Mouse (Mus musculus) forebrain, postnatal 0 days (tissue): ENCODE results near the gene Gm28635. TPM values are rescaled to one million over a fixed set of nuclear protein-coding genes. Genes with fewer than 3 reads are reported as not detected.

ENCODE experiments used
- ATAC-seq: fragments of 200-750 bp; cut with Nextera tagmentation; 2 replicates; pipeline ENCODE4 v1.8.0; 2017; ENCODE audit warnings: mild to moderate bottlenecking, moderate library complexity
- DNase-seq: peaks from one replicate; pipeline ENCODE4 v3.0.0-alpha.2; 2015
- H3K27ac ChIP-seq: fragments of 300-500 bp; sonication (generic); 2 replicates; pipeline ENCODE4 v1.5.1; 2014; ENCODE audit warnings: low read depth, mild to moderate bottlenecking, antibody characterized with exemption, low read length, moderate library complexity, mixed read lengths
- H3K27me3 ChIP-seq: fragments of 300-500 bp; sonication (generic); 2 replicates; pipeline ENCODE4 v1.6.1; 2014; ENCODE audit warnings: mild to moderate bottlenecking, low read length, mixed read lengths; ENCODE audit not compliant: insufficient read depth
- H3K36me3 ChIP-seq: fragments of 300-500 bp; sonication (generic); 2 replicates; pipeline ENCODE4 v1.6.1; 2014; ENCODE audit warnings: mild to moderate bottlenecking, moderate library complexity; ENCODE audit not compliant: insufficient read depth
- H3K4me1 ChIP-seq: fragments of 300-500 bp; sonication (generic); 2 replicates; pipeline ENCODE4 v1.6.1; 2014; ENCODE audit warnings: antibody characterized with exemption; ENCODE audit not compliant: insufficient read depth
- H3K4me2 ChIP-seq: fragments of 300-500 bp; sonication (generic); 2 replicates; pipeline ENCODE4 v1.6.1; 2014; ENCODE audit warnings: low read depth, mild to moderate bottlenecking, moderate library complexity
- H3K4me3 ChIP-seq: fragments of 300-500 bp; sonication (generic); 2 replicates; pipeline ENCODE4 v1.5.1; 2014; ENCODE audit warnings: low read depth, low read length, mixed read lengths
- H3K9ac ChIP-seq: fragments of 300-500 bp; sonication (generic); 2 replicates; pipeline ENCODE4 v1.6.1; 2014; ENCODE audit warnings: mild to moderate bottlenecking
- H3K9me3 ChIP-seq: fragments of 300-500 bp; sonication (generic); 2 replicates; pipeline ENCODE4 v1.6.1; 2016; ENCODE audit warnings: low read length
- CTCF ChIP-seq: sonication (generic); IDR thresholded peaks from 2 replicates; pipeline ENCODE4 v1.5.1; 2016; ENCODE audit warnings: antibody characterized with exemption, control low read depth, low read depth
- WGBS: fragments of 180-500 bp; shearing (Covaris S2); extraction: QIAGEN DNeasy Blood & Tissue Kit; methylation state at CpG from one replicate; pipeline ENCODE4 v1.1.7; 2014; 5-methylcytosine and 5-hydroxymethylcytosine counted together
- polyA plus RNA-seq: library from polyadenylated mRNA; unstranded; fragments of >200 nt; fragmentation: Nextera tagmentation; extraction: Ambion mirVana; gene quantifications from 2 replicates; pipeline ENCODE4 v1.2.1, GENCODE M21; 2015
- total RNA-seq: library from RNA; depleted of rRNA; stranded (reverse); fragments of >200 nt; gene quantifications from 2 replicates; pipeline ENCODE4 v1.2.3, GENCODE M21; 2014

The Gm28635 gene
- total and polyA plus RNA-seq, 2 experiments from 2014 or later, result not detected

DNA sequence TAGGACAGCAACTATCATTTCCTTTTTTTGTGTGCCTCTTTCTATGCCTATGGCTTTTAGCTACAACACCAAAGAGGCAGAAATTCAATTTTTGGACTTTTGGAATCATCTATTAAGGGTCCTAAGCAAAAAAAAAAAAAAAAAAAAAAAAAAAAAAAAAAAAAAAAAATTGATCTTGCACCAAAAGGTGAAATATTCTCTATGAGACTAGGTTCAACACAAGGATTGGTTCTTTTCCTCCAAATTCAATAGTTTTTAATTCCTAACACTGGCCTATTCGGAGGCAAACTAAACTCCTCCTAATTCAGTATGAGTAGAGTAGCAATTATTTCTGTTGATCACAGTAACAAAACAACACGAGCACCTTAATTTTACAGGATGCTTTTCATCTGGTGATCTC lies 34.1 kb upstream of the Gm28635 start:
- ATAC-seq, result no peak
- WGBS, result 82% methylated on average over 2 of the region's 2 CpGs

GRCm38 (mm10) chr2:84707523-84707922 lies 29.7 kb upstream of the Gm28635 start:
- no peak overlapping the region for H3K4me3 ChIP-seq
- no peak overlapping the region for H3K27ac ChIP-seq
- no peak overlapping the region for H3K9ac ChIP-seq
- no peak overlapping the region for H3K4me2 ChIP-seq
- no peaks in the 10 kb centered on the region for H3K27me3 ChIP-seq
- ATAC-seq (no peak), DNase-seq (no peak)
- H3K36me3 ChIP-seq, result peaks cover 28% of the 10 kb centered on the region
- 10% methylated on average over 1 of the region's 1 CpGs for WGBS
- no peak for TF ChIP-seq CTCF
- no peaks in the 10 kb centered on the region for H3K9me3 ChIP-seq
- 0 out of 2 replicates have a peak, but pooled peaks cover 3% of the 10 kb centered on the region for H3K4me1 ChIP-seq

More for the DNA sequence above, 34.1 kb upstream of the Gm28635 start:
- Histone ChIP-seq H3K27me3 (no peaks in the 10 kb centered on the region), H3K27ac (no peak overlapping the region), H3K9me3 (no peaks in the 10 kb centered on the region), H3K4me1 (peaks cover 9% of the 10 kb centered on the region; the same call in 1 of the 2 replicates), H3K4me3 (no peak overlapping the region), H3K36me3 (peaks cover 16% of the 10 kb centered on the region), H3K4me2 (no peak overlapping the region), H3K9ac (no peak overlapping the region)
- no peak for DNase-seq
- no peak for TF ChIP-seq CTCF

GRCm38 (mm10) chr2:84705295-84705694 lies 27.5 kb upstream of the Gm28635 start:
- TF ChIP-seq CTCF, result no peak
- no peak for ATAC-seq
- H3K4me1 ChIP-seq, result 0 out of 2 replicates have a peak, but pooled peaks cover 3% of the 10 kb centered on the region
- no peak overlapping the region for H3K27ac ChIP-seq
- DNase-seq, result no peak
- no peaks in the 10 kb centered on the region for H3K27me3 ChIP-seq
- H3K4me3 ChIP-seq, result no peak overlapping the region
- WGBS, result 94% methylated on average over 1 of the region's 1 CpGs
- H3K4me2 ChIP-seq, result no peak overlapping the region
- no peaks in the 10 kb centered on the region for H3K9me3 ChIP-seq
- H3K9ac ChIP-seq, result no peak overlapping the region
- H3K36me3 ChIP-seq, result peaks cover 24% of the 10 kb centered on the region

- no peak for ATAC-seq
- H3K36me3 ChIP-seq, result peaks cover 18% of the 10 kb centered on the region
These were observed 26.5 kb upstream of the Gm28635 start for GRCm38 (mm10) chr2:84704329-84704728.

GRCm38 (mm10) chr2:84703497-84703896 lies 25.7 kb upstream of the Gm28635 start:
- DNase-seq (no peak), ATAC-seq (no peak)
- no peak overlapping the region for H3K4me3 ChIP-seq
- WGBS, result 93% methylated on average over 1 of the region's 1 CpGs
- H3K27me3 ChIP-seq, result no peaks in the 10 kb centered on the region
- H3K4me1 ChIP-seq, result no peaks in the 10 kb centered on the region
- H3K9me3 ChIP-seq, result no peaks in the 10 kb centered on the region
- no peak overlapping the region for H3K27ac ChIP-seq
- no peak overlapping the region for H3K4me2 ChIP-seq
- peaks cover 14% of the 10 kb centered on the region for H3K36me3 ChIP-seq
- no peak overlapping the region for H3K9ac ChIP-seq
- no peak for TF ChIP-seq CTCF

More at GRCm38 (mm10) chr2:84704329-84704728, 26.5 kb upstream of the Gm28635 start:
- no peak overlapping the region for H3K4me2 ChIP-seq
- WGBS, result 77% methylated on average over 5 of the region's 5 CpGs
- H3K9me3 ChIP-seq, result no peaks in the 10 kb centered on the region
- no peak for DNase-seq
- no peak overlapping the region for H3K9ac ChIP-seq
- no peak overlapping the region for H3K27ac ChIP-seq
- no peak overlapping the region for H3K4me3 ChIP-seq
- H3K27me3 ChIP-seq, result no peaks in the 10 kb centered on the region
- no peak for TF ChIP-seq CTCF
- 0 out of 2 replicates have a peak, but pooled peaks cover 3% of the 10 kb centered on the region for H3K4me1 ChIP-seq

GRCm38 (mm10) chr2:84695007-84695695 lies 17.3 kb upstream of the Gm28635 start:
- no peak overlapping the region for H3K9ac ChIP-seq
- no peaks in the 10 kb centered on the region for H3K27me3 ChIP-seq
- ATAC-seq, result peak; percentile 58; the same call in 1 of the 2 replicates
- H3K4me1 ChIP-seq, result no peaks in the 10 kb centered on the region
- no peak overlapping the region for H3K27ac ChIP-seq
- H3K4me3 ChIP-seq, result no peak overlapping the region
- WGBS, result 86% methylated on average over 5 of the region's 5 CpGs
- no peak for DNase-seq
- H3K36me3 ChIP-seq, result peaks cover 46% of the 10 kb centered on the region
- H3K4me2 ChIP-seq, result no peak overlapping the region
- no peak for TF ChIP-seq CTCF
- no peaks in the 10 kb centered on the region for H3K9me3 ChIP-seq

DNA sequence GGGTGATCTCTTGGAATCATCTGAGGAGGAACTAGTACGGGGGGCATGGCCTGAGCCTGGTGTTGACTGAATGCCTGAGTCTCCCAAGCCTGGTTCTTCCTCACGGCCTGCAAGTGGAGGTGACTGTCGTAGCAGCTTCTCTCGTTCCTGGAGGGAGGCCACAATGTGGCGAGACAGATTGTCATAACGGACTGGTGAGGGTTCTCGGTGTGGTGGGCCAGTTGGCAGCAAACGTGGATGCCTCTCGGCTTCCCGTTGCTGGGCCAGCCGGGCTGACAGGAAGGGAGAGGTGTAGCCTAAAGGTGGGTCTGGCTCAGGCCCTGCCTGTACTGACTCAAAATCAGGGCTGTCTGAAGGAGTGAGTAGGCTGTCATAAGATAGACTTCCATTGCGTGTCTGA lies 12.2 kb upstream of the Gm28635 start:
- peaks cover 84% of the 10 kb centered on the region for H3K36me3 ChIP-seq
- ATAC-seq (no peak), DNase-seq (no peak)
- no peak overlapping the region for H3K4me3 ChIP-seq
- WGBS, result 79% methylated on average over 12 of the region's 12 CpGs
- TF ChIP-seq CTCF, result no peak
- H3K9ac ChIP-seq, result no peak overlapping the region
- H3K4me1 ChIP-seq, result no peaks in the 10 kb centered on the region
- no peak overlapping the region for H3K27ac ChIP-seq
- H3K9me3 ChIP-seq, result no peaks in the 10 kb centered on the region
- no peaks in the 10 kb centered on the region for H3K27me3 ChIP-seq
- no peak overlapping the region for H3K4me2 ChIP-seq
